Mouse (Mus musculus) bone marrow, adult 2 months (tissue): ENCODE data around the gene Pcdh20.

Source experiments
- CTCF ChIP-seq: fragments of 200-500 bp; IDR thresholded peaks from 2 replicates; pipeline ENCODE4 v1.5.1; 2011; ENCODE audit warnings: low read length, control low read depth; ENCODE audit not compliant: control insufficient read depth, insufficient read depth
- POLR2A ChIP-seq: fragments of 200-500 bp; IDR thresholded peaks from 2 replicates; pipeline ENCODE4 v1.6.1; 2011; ENCODE audit warnings: low read depth, mild to moderate bottlenecking, control low read depth, low read length, borderline replicate concordance; ENCODE audit not compliant: control insufficient read depth

- no peak for TF ChIP-seq POLR2A
- TF ChIP-seq CTCF = no peak
These were observed 1.2 kb downstream of the Pcdh20 start for GRCm38 (mm10) chr14:88469956-88470355.
